Mouse (Mus musculus): ENCODE data around the gene Speer4d.
"Not testable (repeated sequence)": the region's sequence is repeated elsewhere in the genome, so short reads cannot be mapped to it uniquely, and the experiment has no call there.

Gene Speer4d

DNA sequence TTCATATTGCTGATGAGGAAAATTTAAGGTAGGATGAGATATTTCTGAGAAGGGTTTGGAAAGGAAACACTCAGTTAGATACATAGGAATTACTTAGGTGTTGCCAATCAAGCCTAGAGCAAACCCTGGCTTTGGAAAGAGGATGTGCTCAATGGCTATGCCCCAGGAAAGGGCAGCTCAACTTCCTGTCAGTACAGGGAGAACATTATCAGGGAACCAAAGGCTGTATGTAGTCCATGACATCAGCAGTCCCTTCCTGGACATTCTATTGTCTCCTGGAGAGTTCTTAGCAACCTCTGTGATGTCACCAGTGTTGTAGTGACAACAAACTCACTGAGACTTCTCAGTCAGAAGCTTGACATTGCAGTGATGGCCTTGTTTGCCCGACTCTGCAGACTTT is at the start of gene Speer4d:
Gene Speer4d, plus strand, starts transcription at position 301 of the 400 bp plus-strand sequence.
- DNase-seq (ENCODE audit: low spot score), result not testable (repeated sequence)

DNA sequence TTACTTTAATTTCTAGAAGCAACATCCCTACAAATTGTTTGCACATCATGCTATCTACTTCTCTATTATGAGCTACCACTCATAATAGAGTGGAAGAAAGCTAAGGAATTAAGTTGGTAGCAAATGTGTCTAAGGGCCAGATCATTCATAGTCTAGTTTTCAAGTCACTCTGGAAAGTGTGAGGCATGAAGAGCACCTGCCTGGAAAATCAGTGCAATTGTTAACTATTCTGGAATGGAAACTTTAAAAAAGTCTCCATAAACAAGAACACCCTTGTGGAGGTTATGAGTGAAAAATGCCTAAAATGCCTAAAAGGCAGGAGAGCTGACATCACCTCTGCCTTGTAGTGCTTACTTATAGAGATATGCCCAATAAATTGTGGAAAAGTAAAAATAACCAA is 45.1 kb upstream of the Speer4d start:
- DNase-seq (ENCODE audit: low spot score), result not testable (repeated sequence)

DNA sequence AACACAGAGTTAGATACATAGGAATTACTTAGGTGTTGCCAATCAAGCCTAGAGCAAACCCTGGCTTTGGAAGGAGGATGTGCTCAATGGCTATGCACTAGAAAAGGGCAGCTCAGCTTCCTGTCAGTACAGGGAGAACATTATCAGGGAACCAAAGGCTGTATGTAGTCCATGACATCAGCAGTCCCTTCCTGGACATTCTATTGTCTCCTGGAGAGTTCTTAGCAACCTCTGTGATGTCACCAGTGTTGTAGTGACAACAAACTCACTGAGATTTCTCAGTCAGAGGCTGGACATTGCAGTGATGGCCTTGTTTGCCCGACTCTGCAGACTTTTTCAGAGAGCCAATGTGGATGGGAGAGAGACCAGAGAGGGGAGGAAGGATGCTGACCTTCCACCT is 41.8 kb upstream of the Speer4d start, which contains the start of gene Gm21083:
Gene Gm21083, plus strand, starts transcription at position 301 of the 400 bp plus-strand sequence.
- not testable (repeated sequence) for DNase-seq (ENCODE audit: low spot score)

DNA sequence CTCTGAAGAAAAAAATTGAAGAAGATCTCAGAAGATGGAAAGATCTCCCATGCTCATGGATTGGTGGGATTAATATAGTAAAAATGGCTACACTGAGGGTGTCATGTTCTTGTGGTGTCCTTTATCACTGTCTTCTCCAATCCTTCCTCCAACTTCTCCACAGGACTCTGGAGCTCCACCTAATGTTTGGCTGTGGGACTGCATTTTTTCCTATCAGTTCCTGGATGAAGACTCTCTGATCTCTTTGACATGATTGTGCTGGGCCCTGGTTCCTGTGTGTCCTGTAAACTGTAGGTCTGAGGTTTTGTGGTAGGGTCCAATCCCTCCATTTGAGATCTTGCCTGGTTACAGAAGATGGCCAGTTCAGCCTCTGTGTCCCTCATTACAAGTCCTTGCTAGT is 32.5 kb upstream of the Speer4d start:
- DNase-seq (ENCODE audit: low spot score), result not testable (repeated sequence)

DNA sequence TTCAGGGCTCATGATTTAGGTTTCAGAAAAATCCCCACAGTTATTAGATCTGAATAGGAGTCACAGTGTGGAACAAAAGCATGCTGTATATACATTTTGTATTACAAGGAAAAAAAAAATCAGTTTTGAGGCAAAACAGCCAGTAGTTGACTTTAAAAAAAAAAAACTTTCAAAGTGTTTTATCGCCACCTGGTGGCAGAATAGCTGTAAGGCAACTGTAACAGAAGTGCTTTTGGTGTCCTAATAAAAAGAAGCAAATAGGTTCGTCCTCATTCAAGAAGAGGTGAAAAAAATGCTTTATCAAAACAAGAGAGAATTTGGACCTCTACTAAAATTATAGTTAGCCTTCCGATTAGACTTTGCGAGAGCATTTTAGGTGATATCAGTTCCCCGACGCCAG is 30.6 kb upstream of the Speer4d start:
- DNase-seq (ENCODE audit: low spot score), result not testable (repeated sequence)

DNA sequence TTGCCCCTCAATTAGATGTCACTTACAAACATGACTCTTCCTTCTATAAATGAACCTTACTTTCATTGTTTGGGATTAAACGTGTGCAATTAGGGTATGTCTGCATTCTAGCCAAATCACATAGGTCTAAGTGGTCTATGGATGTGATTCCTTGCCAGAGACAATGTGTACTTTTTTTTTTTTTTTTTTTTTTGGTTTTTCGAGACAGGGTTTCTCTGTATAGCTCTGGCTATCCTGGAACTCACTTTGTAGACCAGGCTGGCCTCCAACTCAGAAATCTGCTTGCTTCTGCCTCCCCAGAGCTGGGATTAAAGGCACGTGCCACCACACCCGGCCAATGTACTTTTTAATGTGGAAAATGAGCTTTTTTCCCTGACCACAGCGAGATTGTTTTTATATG is 28.2 kb upstream of the Speer4d start:
- not testable (repeated sequence) for DNase-seq (ENCODE audit: low spot score)

DNA sequence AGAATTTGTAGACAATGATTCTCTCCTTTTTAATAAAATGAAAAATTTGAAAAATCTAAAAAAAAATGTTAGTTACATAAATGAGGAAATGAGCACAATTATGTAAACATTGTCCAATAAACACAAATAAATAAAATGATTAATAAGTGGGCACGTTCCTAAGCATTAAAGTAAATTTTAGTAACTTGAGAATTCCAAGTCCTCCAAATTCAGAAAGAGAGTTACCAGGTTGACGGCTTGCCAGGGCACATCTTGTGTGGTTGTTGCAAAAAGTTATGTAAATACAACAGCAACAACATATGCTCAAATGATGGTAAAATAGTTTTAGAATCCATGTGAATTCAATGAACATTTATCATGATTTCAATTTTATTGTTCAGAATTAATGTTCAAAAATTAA is 27.3 kb upstream of the Speer4d start:
- DNase-seq (ENCODE audit: low spot score), result not testable (repeated sequence)

DNA sequence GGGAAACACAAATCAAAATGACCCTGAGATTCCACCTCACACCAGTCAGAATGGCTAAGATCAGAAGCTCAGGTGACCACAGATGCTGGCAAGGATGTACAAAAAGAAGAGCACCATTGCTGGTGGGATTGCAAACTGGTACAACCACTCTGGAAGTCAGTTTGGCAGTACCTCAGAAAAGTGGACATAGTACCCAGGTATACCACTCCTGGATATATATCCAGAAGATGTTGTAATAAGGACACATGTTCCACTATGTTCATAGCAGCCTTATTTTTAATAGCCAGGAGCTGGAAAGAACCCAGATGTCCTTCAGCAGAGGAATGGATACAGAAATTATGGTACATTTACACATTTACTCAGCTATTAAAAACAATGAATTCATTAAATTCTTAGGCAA is 20.0 kb upstream of the Speer4d start:
- not testable (repeated sequence) for DNase-seq (ENCODE audit: low spot score)

DNA sequence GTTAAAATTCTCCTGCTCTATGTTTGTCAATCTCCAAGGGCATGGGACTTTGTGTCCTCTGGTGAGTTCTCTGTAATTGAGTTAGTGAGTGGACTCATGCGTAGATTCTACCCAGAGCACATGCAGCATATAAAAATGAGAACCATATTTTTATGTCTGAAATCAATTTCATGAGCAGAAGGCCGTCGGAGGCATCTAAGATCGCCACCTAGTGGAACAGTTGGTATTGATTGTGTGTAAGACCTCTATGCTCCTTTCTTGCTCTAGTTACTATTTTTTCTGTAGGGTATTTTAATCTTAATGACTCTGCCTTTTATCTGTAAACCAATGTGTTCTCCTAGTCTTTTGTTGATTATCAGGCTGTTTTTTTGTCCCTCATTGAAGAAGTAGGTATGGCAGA is 18.5 kb upstream of the Speer4d start:
- not testable (repeated sequence) for DNase-seq (ENCODE audit: low spot score)

DNA sequence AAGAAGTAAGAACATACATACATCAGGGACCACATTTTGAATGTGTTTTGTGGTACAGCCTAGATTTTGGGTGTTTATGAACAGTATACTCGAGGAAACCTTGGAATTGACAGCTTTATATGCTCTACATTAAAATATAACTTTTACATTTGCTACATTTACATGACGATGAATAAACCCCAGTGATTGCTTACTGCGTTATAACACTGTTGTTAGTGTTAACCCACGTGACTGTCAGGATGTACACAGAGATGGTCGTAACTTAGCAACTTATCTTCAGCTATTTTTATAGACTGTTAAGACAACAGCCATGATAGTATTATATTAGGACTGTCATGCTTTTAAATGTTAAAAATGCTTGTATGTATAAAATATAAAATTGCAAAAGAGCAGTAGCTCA is 17.4 kb upstream of the Speer4d start:
- DNase-seq (ENCODE audit: low spot score), result not testable (repeated sequence)

DNA sequence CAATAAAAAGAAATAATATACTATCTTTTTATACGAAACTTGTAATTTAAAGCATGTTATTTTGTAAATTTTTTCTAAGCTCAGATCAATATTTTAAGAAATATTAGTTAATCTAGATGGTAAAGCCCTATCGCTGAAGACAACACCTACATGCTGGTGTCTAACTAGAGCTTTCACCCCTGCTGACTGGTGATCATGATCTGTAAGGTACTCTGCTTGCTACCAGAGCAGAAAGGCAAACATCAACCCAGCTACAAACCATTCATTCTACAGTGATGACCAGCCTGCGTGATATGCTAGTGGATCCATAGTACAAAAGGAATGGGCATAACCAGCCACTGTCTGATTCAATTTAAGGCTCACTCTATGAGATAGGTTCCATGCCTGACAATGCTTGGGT is 16.9 kb upstream of the Speer4d start:
- DNase-seq (ENCODE audit: low spot score), result not testable (repeated sequence)

DNA sequence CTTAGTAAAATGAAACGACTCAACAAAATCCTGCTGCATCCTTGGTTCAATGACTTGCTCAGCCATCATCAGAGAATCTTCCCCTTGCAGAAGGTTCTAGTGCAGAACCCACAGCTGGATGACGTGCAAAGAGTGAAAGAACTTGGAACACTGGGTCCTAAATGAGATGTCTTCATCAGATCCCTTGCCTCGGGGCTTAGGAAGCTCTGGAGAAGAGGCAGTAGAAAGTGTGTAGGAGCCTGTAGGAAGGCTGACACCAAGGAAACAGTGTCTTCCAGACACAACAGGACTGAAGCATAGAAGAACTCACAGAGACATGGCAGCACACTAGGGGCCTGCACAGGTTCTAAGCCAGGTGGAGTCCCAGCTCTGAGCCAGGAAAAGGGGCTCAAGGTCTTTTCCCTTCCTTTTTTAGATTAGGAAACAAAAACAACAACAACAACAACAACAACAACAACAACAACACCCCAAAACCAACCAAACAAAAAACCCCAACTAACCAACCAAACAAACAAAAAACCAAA is 16.4 kb upstream of the Speer4d start:
- not testable (repeated sequence) for DNase-seq (ENCODE audit: low spot score)

DNA sequence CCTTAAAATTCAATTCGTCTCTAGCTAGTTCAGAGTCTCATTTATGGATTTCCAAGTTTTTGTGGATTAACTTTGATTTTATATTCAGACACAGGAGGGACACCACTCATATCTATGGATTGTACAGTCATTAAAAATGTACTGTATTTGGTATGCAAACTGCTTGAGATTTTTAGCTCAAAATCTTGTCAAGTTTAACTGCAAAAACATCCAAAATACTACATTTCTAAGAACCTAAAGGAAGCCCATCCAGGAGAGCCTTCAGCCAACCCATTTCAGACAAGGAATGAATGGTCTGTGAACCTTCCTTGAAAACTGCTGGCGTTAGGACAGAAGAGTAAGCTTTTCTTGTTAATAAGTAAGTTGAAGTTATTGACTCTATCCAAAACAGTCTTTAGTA is 15.9 kb upstream of the Speer4d start:
- not testable (repeated sequence) for DNase-seq (ENCODE audit: low spot score)

DNA sequence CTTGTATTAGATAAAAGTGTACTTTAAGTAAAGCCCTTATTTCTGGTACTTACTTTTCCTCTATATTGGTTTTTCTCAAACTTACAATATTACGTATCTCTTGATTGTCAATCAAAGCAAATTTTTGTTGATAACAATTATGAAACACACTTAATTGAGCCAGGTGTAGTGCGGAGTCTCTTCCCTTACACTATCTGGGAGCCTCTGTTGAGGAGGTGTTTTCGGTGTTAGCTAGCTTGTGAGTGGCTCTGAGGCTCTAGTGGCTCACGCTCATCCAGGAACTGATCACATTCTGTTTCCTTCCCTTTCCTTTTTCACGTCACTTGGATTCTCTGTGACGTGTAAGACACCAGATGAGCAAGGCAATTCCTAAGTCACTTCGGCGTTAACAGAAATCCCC is 15.3 kb upstream of the Speer4d start:
- DNase-seq (ENCODE audit: low spot score), result not testable (repeated sequence)

DNA sequence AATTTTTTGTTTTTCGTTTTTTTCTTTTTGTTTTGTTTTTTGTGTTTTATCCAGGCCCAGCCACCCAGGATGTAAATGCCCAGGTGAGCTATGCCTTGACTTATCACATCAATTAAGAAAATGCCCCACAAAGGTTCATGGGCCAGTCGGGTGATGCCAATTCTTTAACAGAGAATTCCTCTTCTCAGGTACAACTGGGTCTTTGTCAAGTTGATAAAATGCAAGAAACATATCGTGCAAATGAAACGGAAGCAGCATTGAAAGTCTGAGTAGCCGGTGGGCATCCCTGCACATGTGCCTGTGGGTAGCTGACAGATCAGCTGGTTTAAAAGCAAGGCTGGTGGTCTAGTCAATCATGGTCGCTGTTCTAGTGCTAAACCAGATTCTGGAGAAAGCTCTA is 12.2 kb upstream of the Speer4d start:
- not testable (repeated sequence) for DNase-seq (ENCODE audit: low spot score)

DNA sequence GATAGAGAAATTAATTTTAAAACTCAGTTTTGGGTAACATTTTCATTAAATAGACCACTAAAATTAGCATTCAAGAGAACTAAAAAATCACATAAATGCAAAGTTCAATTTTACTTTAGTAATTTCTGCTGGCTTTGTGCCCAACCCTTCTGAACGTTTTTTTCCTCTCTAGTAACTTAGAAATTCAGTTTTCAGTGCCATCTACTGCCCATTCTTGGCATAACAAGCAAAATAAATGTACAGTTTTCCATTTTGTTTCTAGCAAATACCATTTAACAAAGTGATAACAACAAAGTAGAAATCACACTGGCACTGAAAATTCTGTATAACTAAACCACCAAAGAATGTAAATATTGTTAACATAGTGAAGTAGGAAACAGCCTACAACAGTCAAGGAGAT is 8.2 kb upstream of the Speer4d start:
- DNase-seq (ENCODE audit: low spot score), result not testable (repeated sequence)

DNA sequence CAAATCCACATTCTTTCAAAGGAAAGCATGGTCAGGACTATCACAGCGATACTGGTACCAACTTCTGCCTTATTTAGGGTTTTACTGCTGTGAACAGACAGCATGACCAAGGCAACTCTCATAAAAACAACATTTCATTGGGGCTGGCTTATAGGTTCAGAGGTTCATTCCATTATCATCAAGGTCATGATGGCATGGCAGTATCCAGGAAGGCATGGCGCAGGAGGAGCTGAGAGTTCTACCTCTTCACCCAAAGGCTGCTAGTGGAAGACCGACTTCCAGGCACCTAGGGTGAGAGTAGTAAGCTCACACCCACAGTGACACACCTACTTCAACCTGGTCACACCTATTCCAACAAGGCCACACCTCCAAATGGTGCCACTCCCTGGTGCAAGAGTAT is 2.7 kb upstream of the Speer4d start:
- DNase-seq (ENCODE audit: low spot score), result not testable (repeated sequence)

DNA sequence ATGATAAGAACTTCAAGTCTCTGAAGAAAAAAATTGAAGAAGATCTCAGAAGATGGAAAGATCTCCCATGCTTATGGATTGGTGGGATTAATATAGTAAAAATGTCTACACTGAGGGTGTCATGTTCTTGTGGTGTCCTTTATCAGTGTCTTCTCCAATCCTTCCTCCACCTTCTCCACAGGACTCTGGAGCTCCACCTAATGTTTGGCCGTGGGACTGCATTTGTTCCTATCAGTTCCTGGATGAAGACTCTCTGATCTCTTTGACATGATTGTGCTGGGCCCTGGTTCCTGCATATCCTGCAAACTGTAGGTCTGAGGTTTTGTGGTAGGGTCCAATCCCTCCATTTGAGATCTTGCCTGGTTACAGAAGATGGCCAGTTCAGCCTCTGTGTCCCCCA is 9.3 kb downstream of the Speer4d start:
- DNase-seq (ENCODE audit: low spot score), result not testable (repeated sequence)

DNA sequence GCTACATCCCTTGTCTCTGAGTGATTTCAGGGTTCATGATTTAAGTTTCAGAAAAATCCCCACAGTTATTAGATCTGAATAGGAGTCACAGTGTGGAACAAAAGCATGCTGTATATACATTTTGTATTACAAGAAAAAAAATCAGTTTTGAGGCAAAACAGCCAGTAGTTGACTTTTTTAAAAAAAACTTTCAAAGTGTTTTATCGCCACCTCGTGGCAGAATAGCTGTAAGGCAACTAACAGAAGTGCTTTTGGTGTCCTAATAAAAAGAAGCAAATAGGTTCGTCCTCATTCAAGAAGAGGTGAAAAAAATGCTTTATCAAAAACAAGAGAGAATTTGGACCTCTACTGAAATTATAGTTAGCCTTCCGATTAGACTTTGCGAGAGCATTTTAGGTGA is 11.2 kb downstream of the Speer4d start:
- DNase-seq (ENCODE audit: low spot score), result not testable (repeated sequence)

DNA sequence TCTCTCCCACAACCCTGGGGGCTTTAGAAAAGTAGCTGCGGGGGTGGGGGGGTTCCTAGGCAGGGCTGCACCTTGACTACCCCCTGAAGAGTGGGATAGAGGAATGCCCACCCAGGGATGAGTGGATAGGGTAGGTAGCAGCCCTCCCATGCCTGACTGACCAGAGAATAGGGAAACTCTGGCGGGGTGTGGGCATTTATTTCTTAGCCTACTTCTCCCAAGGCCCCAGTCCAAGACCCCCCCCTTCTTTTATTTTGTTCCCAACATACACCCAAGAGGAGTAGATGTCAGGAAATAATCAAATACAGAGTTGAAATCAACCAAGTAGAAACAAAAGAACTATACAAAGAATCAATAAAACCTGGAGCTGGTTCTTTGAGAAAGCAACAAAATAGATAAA is 18.8 kb downstream of the Speer4d start:
- not testable (repeated sequence) for DNase-seq (ENCODE audit: low spot score)

DNA sequence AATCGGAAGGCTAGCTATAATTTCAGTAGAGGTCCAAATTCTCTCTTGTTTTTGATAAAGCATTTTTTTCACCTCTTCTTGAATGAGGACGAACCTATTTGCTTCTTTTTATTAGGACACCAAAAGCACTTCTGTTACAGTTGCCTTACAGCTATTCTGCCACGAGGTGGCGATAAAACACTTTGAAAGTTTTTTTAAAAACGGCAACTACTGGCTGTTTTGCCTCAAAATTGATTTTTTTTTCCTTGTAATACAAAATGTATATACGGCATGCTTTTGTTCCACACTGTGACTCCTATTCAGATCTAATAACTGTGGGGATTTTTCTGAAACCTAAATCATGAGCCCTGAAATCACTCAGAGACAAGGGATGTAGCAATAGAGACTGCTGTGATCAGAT is 26.8 kb downstream of the Speer4d start:
- not testable (repeated sequence) for DNase-seq (ENCODE audit: low spot score)

DNA sequence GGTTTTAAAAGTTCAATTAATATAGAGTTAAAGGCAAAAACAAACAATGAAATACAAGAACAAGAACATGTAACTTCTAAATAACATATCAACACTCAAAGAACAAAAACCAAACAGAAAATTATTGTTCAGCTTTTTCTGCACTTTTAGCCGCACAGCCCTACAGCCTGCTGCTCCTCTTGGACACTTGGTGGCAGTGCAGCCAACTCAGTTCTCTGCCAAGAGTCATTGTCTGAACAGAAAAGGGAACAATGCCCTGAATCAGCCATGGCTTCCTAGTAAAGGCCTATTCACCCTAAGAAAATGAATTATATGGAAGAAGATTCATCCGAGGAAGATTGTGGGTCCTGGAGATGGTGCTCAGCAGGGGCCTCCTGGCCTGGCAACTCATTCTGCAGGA is 33.5 kb downstream of the Speer4d start:
- DNase-seq (ENCODE audit: low spot score), result not testable (repeated sequence)

DNA sequence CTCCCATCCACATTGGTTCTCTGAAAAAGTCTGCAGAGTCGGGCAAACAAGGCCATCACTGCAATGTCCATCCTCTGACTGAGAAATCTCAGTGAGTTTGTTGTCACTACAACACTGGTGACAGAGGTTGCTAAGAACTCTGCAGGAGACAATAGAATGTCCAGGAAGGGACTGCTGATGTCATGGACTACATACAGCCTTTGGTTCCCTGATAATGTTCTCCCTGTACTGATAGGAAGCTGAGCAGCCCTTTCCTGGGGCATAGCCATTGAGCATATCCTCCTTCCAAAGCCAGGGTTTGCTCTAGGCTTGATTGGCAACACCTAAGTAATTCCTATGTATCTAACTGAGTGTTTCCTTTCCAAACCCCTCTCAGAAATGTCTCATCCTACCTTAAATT is 38.1 kb downstream of the Speer4d start, which contains the start of gene 4930572O03Rik:
Gene 4930572O03Rik, minus strand, starts transcription at position 101 of the 400 bp plus-strand sequence.
- DNase-seq (ENCODE audit: low spot score), result not testable (repeated sequence)

DNA sequence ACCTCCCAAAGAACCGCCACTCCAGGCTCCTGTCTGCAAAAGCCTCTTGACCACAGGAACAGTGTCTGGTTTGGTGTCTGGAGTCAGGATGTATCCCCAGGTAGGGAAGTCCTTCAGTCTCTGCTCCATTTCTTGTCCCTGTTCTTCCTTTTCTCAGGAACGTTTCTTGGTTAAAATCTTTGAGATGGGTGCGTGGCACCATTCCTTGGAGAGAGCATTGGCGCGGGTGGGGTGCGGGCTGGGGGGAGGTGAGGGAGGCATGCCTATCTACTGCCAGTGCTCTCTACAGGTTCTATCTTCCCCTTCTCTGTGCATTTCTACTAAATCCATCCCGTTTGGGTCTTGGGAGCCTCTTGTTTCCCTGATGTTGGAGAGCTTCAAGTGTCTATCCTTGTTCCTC is 45.0 kb downstream of the Speer4d start:
- DNase-seq (ENCODE audit: low spot score), result not testable (repeated sequence)

Measured in c-Kit-positive CD71-positive TER-119-positive erythroid progenitor cells, embryonic 14.5 days (primary cell).